ENCODE assay signal across 8 mouse cellular contexts in genomic region chr4:134127793-134128192, GRCm38 (mm10). TPM values are rescaled to one million over a fixed set of nuclear protein-coding genes. Genes with fewer than 3 reads are reported as not detected.
DNase-seq lines count a peak whose midpoint lies in the region; ATAC-seq lines count a peak whose summit lies in the region.

No protein-coding gene starts in this region.

- peaks cover 12% of the 10 kb centered on the region; the same call in 1 of the 2 replicates for H3K4me1 ChIP-seq in forebrain, embryonic 11.5 days (replicated peaks; ENCODE audit: control insufficient read depth, insufficient read depth, low read length)
- peaks cover 43% of the 10 kb centered on the region for H3K4me1 ChIP-seq in liver, embryonic 11.5 days (replicated peaks; ENCODE audit: control insufficient read depth, insufficient read depth, low read length)

- H3K27ac ChIP-seq in forebrain, embryonic 11.5 days (ENCODE audit: low read depth, low read length) = no peak overlapping the region
- H3K27ac ChIP-seq in liver, embryonic 11.5 days (ENCODE audit: low read depth, low read length) = no peak overlapping the region

- H3K9me3 ChIP-seq in forebrain, embryonic 11.5 days (ENCODE audit: control insufficient read depth, low read length) = no peaks in the 10 kb centered on the region
- H3K9me3 ChIP-seq in liver, embryonic 11.5 days (ENCODE audit: control insufficient read depth, low read length) = no peaks in the 10 kb centered on the region

- no peak for ATAC-seq in forebrain, embryonic 11.5 days (replicated peaks; ENCODE audit: low FRiP score)
- ATAC-seq in liver, embryonic 11.5 days (replicated peaks; ENCODE audit: low FRiP score) = no peak
- no peak for ATAC-seq in megakaryocyte progenitor cell, adult 5-6 weeks (replicated peaks; ENCODE audit: poor library complexity)

- peak overlapping the region; percentile 89 for H3K9ac ChIP-seq in forebrain, embryonic 11.5 days (ENCODE audit: low read length)
- H3K9ac ChIP-seq in liver, embryonic 11.5 days (ENCODE audit: low read depth, low read length) = peak overlapping the region; percentile 92

- no peaks in the 10 kb centered on the region for H3K27me3 ChIP-seq in forebrain, embryonic 11.5 days (ENCODE audit: control insufficient read depth, insufficient read depth, low read length)
- no peaks in the 10 kb centered on the region for H3K27me3 ChIP-seq in liver, embryonic 11.5 days (replicated peaks; ENCODE audit: control insufficient read depth, insufficient read depth, low read length)

- peak overlapping the region; percentile 74 for H3K4me3 ChIP-seq in forebrain, embryonic 11.5 days (ENCODE audit: low read depth, low read length)
- H3K4me3 ChIP-seq in liver, embryonic 11.5 days (ENCODE audit: low read depth, low read length) = peak overlapping the region; percentile 86

- H3K36me3 ChIP-seq in forebrain, embryonic 11.5 days (ENCODE audit: control insufficient read depth, insufficient read depth, low read length) = no peaks in the 10 kb centered on the region
- peaks cover 6% of the 10 kb centered on the region; the same call in 1 of the 2 replicates for H3K36me3 ChIP-seq in liver, embryonic 11.5 days (ENCODE audit: control insufficient read depth, insufficient read depth, low read length)

- H3K4me2 ChIP-seq in forebrain, embryonic 11.5 days (ENCODE audit: low read depth, low read length, severe bottlenecking) = peak overlapping the region; percentile 80
- peak overlapping the region; percentile 96 for H3K4me2 ChIP-seq in liver, embryonic 11.5 days

- 60% methylated on average over 8 of the region's 8 CpGs for WGBS in forebrain, embryonic 11.5 days
- WGBS in liver, embryonic 11.5 days = 49% methylated on average over 8 of the region's 8 CpGs

- DNase-seq in heart, adult 11 months = peak; percentile 92
- DNase-seq in heart, adult 18-20 months = no peak
- DNase-seq in 3T3-L1 (ENCODE audit: low read depth, low spot score) = peak; percentile 31
- peak; percentile 50 for DNase-seq in forebrain, embryonic 11.5 days (ENCODE audit: low spot score)
- DNase-seq in liver, embryonic 11.5 days (ENCODE audit: low spot score) = no peak
- DNase-seq in embryo, embryonic 10 days (ENCODE audit: low spot score) = no peak
- DNase-seq in left cerebral cortex, adult 18-20 months (ENCODE audit: low spot score in 2 of 2) = no peak

RNA-seq across cellular contexts. Expression of gene Sh3bgrl3, which starts 0.8 kb away (rescaled TPM):
- 10 to 100 TPM; 34.0 to 42.8 TPM for total RNA-seq in heart, adult 18-20 months (2021)
- 264 and 278 TPM in 2 replicates for polyA plus RNA-seq in forebrain, embryonic 11.5 days (2014; fragmentation: Nextera tagmentation; extraction: Ambion mirVana)
- polyA plus RNA-seq in liver, embryonic 11.5 days (2014; fragmentation: Nextera tagmentation; extraction: Ambion mirVana) = 257 and 281 TPM in 2 replicates
- total RNA-seq in megakaryocyte progenitor cell, adult 5-6 weeks (2015) = 724 and 761 TPM in 2 replicates
- 230 and 307 TPM in 2 replicates for total RNA-seq in megakaryocyte progenitor cell, adult 5-6 weeks (2017)
- total RNA-seq in left cerebral cortex, adult 18-20 months (2021) = 100 to 1,000 TPM; 200 to 222 TPM

RNA-seq across cellular contexts. Expression of gene Ubxn11, which starts 25.4 kb away (rescaled TPM):
- 1 to 10 TPM; 2.0 to 2.4 TPM for total RNA-seq in heart, adult 18-20 months (2021)
- polyA plus RNA-seq in forebrain, embryonic 11.5 days (2014; fragmentation: Nextera tagmentation; extraction: Ambion mirVana) = 6.6 and 7.0 TPM in 2 replicates
- polyA plus RNA-seq in liver, embryonic 11.5 days (2014; fragmentation: Nextera tagmentation; extraction: Ambion mirVana) = 5.6 and 7.0 TPM in 2 replicates
- 9.2 and 10.7 TPM in 2 replicates for total RNA-seq in megakaryocyte progenitor cell, adult 5-6 weeks (2015)
- 6.5 and 7.3 TPM in 2 replicates for total RNA-seq in megakaryocyte progenitor cell, adult 5-6 weeks (2017)
- 10 to 100 TPM; 31.7 to 38.4 TPM for total RNA-seq in left cerebral cortex, adult 18-20 months (2021)

RNA-seq across cellular contexts. Expression of gene Cd52, which starts 32.9 kb away (rescaled TPM):
- 10 to 100 TPM in 1 of 2 experiments, 1 to 10 TPM in 1; 5.8 to 20.9 TPM for total RNA-seq in heart, adult 18-20 months (2021)
- 2.5 and 2.6 TPM in 2 replicates for polyA plus RNA-seq in forebrain, embryonic 11.5 days (2014; fragmentation: Nextera tagmentation; extraction: Ambion mirVana)
- 16.4 TPM in 2 replicates for polyA plus RNA-seq in liver, embryonic 11.5 days (2014; fragmentation: Nextera tagmentation; extraction: Ambion mirVana)
- 291 and 358 TPM in 2 replicates for total RNA-seq in megakaryocyte progenitor cell, adult 5-6 weeks (2015)
- 339 and 505 TPM in 2 replicates for total RNA-seq in megakaryocyte progenitor cell, adult 5-6 weeks (2017)
- 1 to 10 TPM; 2.7 to 4.1 TPM for total RNA-seq in left cerebral cortex, adult 18-20 months (2021)

RNA-seq across cellular contexts. Expression of gene Cep85, which starts 59.1 kb away (rescaled TPM):
- total RNA-seq in heart, adult 18-20 months (2021) = 10 to 100 TPM; 40.4 to 41.9 TPM
- polyA plus RNA-seq in forebrain, embryonic 11.5 days (2014; fragmentation: Nextera tagmentation; extraction: Ambion mirVana) = 30.1 and 33.8 TPM in 2 replicates
- polyA plus RNA-seq in liver, embryonic 11.5 days (2014; fragmentation: Nextera tagmentation; extraction: Ambion mirVana) = 42.9 and 44.2 TPM in 2 replicates
- total RNA-seq in megakaryocyte progenitor cell, adult 5-6 weeks (2015) = 14.5 and 27.8 TPM in 2 replicates
- total RNA-seq in megakaryocyte progenitor cell, adult 5-6 weeks (2017) = 33.8 and 41.0 TPM in 2 replicates
- total RNA-seq in left cerebral cortex, adult 18-20 months (2021) = 10 to 100 TPM; 17.1 to 17.6 TPM

Comparison
In these comparisons a context has a peak if more than half of its experiments do, and no peak if none do; other contexts are left out.
1. DNase-seq: peak in heart, adult 11 months (single experiment), 3T3-L1 (single experiment) and forebrain, embryonic 11.5 days (single experiment); none in heart, adult 18-20 months (0 of 2), liver, embryonic 11.5 days (single experiment), embryo, embryonic 10 days (single experiment) and left cerebral cortex, adult 18-20 months (0 of 2).
2. RNA of gene Sh3bgrl3, which starts 0.8 kb away (total RNA-seq): 230 to 761 TPM in megakaryocyte progenitor cell, adult 5-6 weeks and 200 to 222 TPM in left cerebral cortex, adult 18-20 months; 34.0 to 42.8 TPM in heart, adult 18-20 months; every median in the first group is over 4 times any median in the second.
3. RNA of gene Cd52, which starts 32.9 kb away (total RNA-seq): 291 to 505 TPM in megakaryocyte progenitor cell, adult 5-6 weeks; 5.8 to 20.9 TPM in heart, adult 18-20 months and 2.7 to 4.1 TPM in left cerebral cortex, adult 18-20 months; every median in the first group is over 10 times any median in the second.